Mouse (Mus musculus): ENCODE measurements around the gene Gm10800.
"Not testable (repeated sequence)": the region's sequence is repeated elsewhere in the genome, so short reads cannot be mapped to it uniquely, and the experiment has no call there.

- not testable (repeated sequence) for TF ChIP-seq POLR2A (IDR thresholded peaks at IDR 0.05; ENCODE audit: low read depth, low read length); CTCF (IDR thresholded peaks at IDR 0.05; ENCODE audit: extremely low read depth, insufficient read depth, insufficient read length, insufficient replicate concordance)
Observed at GRCm38 (mm10) chr2:98667201-98667600, at the start of gene Gm10800.
